Mouse (Mus musculus): ENCODE data around the gene Hsd17b2. TPM values are rescaled to one million over a fixed set of nuclear protein-coding genes. Genes with fewer than 3 reads are reported as not detected.

The Hsd17b2 gene
- polyA plus RNA-seq, 1 experiment = 0.61 TPM

GRCm38 (mm10) chr8:117747886-117748730 lies 46.4 kb downstream of the Hsd17b2 start:
- H3K4me1 ChIP-seq (ENCODE audit: control insufficient read depth, insufficient read depth, low read length) = peaks cover 2% of the 10 kb centered on the region
- H3K27ac ChIP-seq (ENCODE audit: insufficient read depth, low read length) = no peak overlapping the region
- H3K36me3 ChIP-seq (ENCODE audit: control insufficient read depth, insufficient read depth, low read length, poor library complexity, severe bottlenecking) = no peaks in the 10 kb centered on the region
- no peak overlapping the region for H3K9ac ChIP-seq (ENCODE audit: low read depth, poor library complexity, severe bottlenecking)
- no peaks in the 10 kb centered on the region for H3K27me3 ChIP-seq (ENCODE audit: control insufficient read depth, insufficient read depth, low read length, poor library complexity, severe bottlenecking)
- H3K4me3 ChIP-seq (ENCODE audit: low read depth, low read length) = no peak overlapping the region
- H3K9me3 ChIP-seq (replicated peaks; ENCODE audit: control insufficient read depth, insufficient read depth, low read length, poor library complexity, severe bottlenecking) = no peaks in the 10 kb centered on the region
- no peak for TF ChIP-seq CTCF (IDR thresholded peaks at IDR 0.05; ENCODE audit: low read depth, low read length)
- no peak for TF ChIP-seq POLR2A (IDR thresholded peaks at IDR 0.05; ENCODE audit: insufficient read depth, low read length)
- no peak for TF ChIP-seq EP300 (IDR thresholded peaks at IDR 0.05; ENCODE audit: insufficient read depth, low read depth, low read length)

DNA sequence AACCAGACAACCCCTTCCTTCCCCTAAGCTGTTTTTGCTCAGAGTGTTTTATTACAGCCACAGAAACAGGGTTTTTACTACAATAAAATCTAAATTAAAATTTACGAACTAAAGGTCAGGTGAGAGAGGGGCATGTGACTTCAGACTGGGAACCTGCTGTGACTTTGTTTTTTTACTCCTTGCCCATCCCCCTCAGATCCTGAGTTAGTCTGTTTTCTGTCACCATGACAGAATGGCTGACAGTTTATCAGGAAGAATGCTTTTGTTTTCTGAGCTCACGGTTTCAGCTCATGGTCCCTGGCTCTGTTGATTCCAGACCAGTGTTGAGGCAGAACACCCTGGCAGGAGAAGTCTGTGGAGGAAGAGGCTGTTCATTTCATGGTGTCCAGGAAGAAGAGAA lies 47.7 kb downstream of the Hsd17b2 start:
- no peak overlapping the region for H3K27ac ChIP-seq (ENCODE audit: insufficient read depth, low read length)

GRCm38 (mm10) chr8:117757900-117758299 lies 56.2 kb downstream of the Hsd17b2 start:
- no peak overlapping the region for H3K27ac ChIP-seq (ENCODE audit: insufficient read depth, low read length)
- no peak overlapping the region for H3K9ac ChIP-seq (ENCODE audit: low read depth, poor library complexity, severe bottlenecking)
- no peaks in the 10 kb centered on the region for H3K27me3 ChIP-seq (ENCODE audit: control insufficient read depth, insufficient read depth, low read length, poor library complexity, severe bottlenecking)
- peaks cover 4% of the 10 kb centered on the region; the same call in 1 of the 2 replicates for H3K9me3 ChIP-seq (replicated peaks; ENCODE audit: control insufficient read depth, insufficient read depth, low read length, poor library complexity, severe bottlenecking)
- H3K4me1 ChIP-seq (ENCODE audit: control insufficient read depth, insufficient read depth, low read length) = no peaks in the 10 kb centered on the region
- no peaks in the 10 kb centered on the region for H3K36me3 ChIP-seq (ENCODE audit: control insufficient read depth, insufficient read depth, low read length, poor library complexity, severe bottlenecking)
- TF ChIP-seq CTCF (IDR thresholded peaks at IDR 0.05; ENCODE audit: low read depth, low read length) (no peak), EP300 (IDR thresholded peaks at IDR 0.05; ENCODE audit: insufficient read depth, low read depth, low read length) (no peak), POLR2A (IDR thresholded peaks at IDR 0.05; ENCODE audit: insufficient read depth, low read length) (no peak)
- no peak overlapping the region for H3K4me3 ChIP-seq (ENCODE audit: low read depth, low read length)

More for the DNA sequence above, 47.7 kb downstream of the Hsd17b2 start:
- no peak overlapping the region for H3K9ac ChIP-seq (ENCODE audit: low read depth, poor library complexity, severe bottlenecking)
- H3K36me3 ChIP-seq (ENCODE audit: control insufficient read depth, insufficient read depth, low read length, poor library complexity, severe bottlenecking) = no peaks in the 10 kb centered on the region
- no peak overlapping the region for H3K4me3 ChIP-seq (ENCODE audit: low read depth, low read length)
- no peaks in the 10 kb centered on the region for H3K27me3 ChIP-seq (ENCODE audit: control insufficient read depth, insufficient read depth, low read length, poor library complexity, severe bottlenecking)
- H3K9me3 ChIP-seq (replicated peaks; ENCODE audit: control insufficient read depth, insufficient read depth, low read length, poor library complexity, severe bottlenecking) = no peaks in the 10 kb centered on the region
- no peak for TF ChIP-seq EP300 (IDR thresholded peaks at IDR 0.05; ENCODE audit: insufficient read depth, low read depth, low read length)
- TF ChIP-seq POLR2A (IDR thresholded peaks at IDR 0.05; ENCODE audit: insufficient read depth, low read length) = no peak
- TF ChIP-seq CTCF (IDR thresholded peaks at IDR 0.05; ENCODE audit: low read depth, low read length) = no peak
- peaks cover 2% of the 10 kb centered on the region for H3K4me1 ChIP-seq (ENCODE audit: control insufficient read depth, insufficient read depth, low read length)

GRCm38 (mm10) chr8:117762776-117763175 lies 61.1 kb downstream of the Hsd17b2 start:
- no peaks in the 10 kb centered on the region for H3K27me3 ChIP-seq (ENCODE audit: control insufficient read depth, insufficient read depth, low read length, poor library complexity, severe bottlenecking)
- TF ChIP-seq CTCF (IDR thresholded peaks at IDR 0.05; ENCODE audit: low read depth, low read length) = no peak
- TF ChIP-seq POLR2A (IDR thresholded peaks at IDR 0.05; ENCODE audit: insufficient read depth, low read length) = no peak
- no peak for TF ChIP-seq EP300 (IDR thresholded peaks at IDR 0.05; ENCODE audit: insufficient read depth, low read depth, low read length)

GRCm38 (mm10) chr8:117764625-117765024 lies 62.9 kb downstream of the Hsd17b2 start:
- Histone ChIP-seq H3K9me3 (replicated peaks; ENCODE audit: control insufficient read depth, insufficient read depth, low read length, poor library complexity, severe bottlenecking) (peaks cover 7% of the 10 kb centered on the region; the same call in 1 of the 2 replicates), H3K4me1 (ENCODE audit: control insufficient read depth, insufficient read depth, low read length) (no peaks in the 10 kb centered on the region), H3K36me3 (ENCODE audit: control insufficient read depth, insufficient read depth, low read length, poor library complexity, severe bottlenecking) (no peaks in the 10 kb centered on the region), H3K27ac (ENCODE audit: insufficient read depth, low read length) (no peak overlapping the region), H3K27me3 (ENCODE audit: control insufficient read depth, insufficient read depth, low read length, poor library complexity, severe bottlenecking) (no peaks in the 10 kb centered on the region), H3K4me3 (ENCODE audit: low read depth, low read length) (no peak overlapping the region), H3K9ac (ENCODE audit: low read depth, poor library complexity, severe bottlenecking) (no peak overlapping the region)
- TF ChIP-seq EP300 (IDR thresholded peaks at IDR 0.05; ENCODE audit: insufficient read depth, low read depth, low read length) = no peak
- TF ChIP-seq POLR2A (IDR thresholded peaks at IDR 0.05; ENCODE audit: insufficient read depth, low read length) = no peak
- TF ChIP-seq CTCF (IDR thresholded peaks at IDR 0.05; ENCODE audit: low read depth, low read length) = no peak

More at GRCm38 (mm10) chr8:117762776-117763175, 61.1 kb downstream of the Hsd17b2 start:
- no peak overlapping the region for H3K27ac ChIP-seq (ENCODE audit: insufficient read depth, low read length)
- H3K36me3 ChIP-seq (ENCODE audit: control insufficient read depth, insufficient read depth, low read length, poor library complexity, severe bottlenecking) = no peaks in the 10 kb centered on the region
- peaks cover 7% of the 10 kb centered on the region; the same call in 1 of the 2 replicates for H3K9me3 ChIP-seq (replicated peaks; ENCODE audit: control insufficient read depth, insufficient read depth, low read length, poor library complexity, severe bottlenecking)
- no peak overlapping the region for H3K4me3 ChIP-seq (ENCODE audit: low read depth, low read length)
- H3K4me1 ChIP-seq (ENCODE audit: control insufficient read depth, insufficient read depth, low read length) = no peaks in the 10 kb centered on the region
- H3K9ac ChIP-seq (ENCODE audit: low read depth, poor library complexity, severe bottlenecking) = no peak overlapping the region

DNA sequence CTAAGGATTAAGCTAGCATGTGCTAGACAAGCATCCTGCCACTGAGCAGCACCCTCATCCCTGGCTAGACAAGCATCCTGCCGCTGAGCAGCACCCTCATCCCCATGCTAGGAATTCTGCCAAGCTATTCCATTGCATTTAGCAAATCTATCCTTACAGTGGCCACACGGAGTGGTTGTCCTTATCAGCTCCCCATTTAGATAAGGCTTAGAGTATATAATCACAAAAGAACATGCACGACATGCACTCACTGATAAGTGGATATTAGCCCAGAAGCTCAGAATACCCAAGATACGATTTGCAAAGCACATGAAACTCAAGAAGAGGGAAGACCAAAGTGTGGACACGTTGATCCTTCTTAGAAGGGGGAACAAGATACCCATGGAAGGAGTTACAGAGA lies 64.2 kb downstream of the Hsd17b2 start:
- no peak overlapping the region for H3K4me3 ChIP-seq (ENCODE audit: low read depth, low read length)
- TF ChIP-seq POLR2A (IDR thresholded peaks at IDR 0.05; ENCODE audit: insufficient read depth, low read length) (no peak), EP300 (IDR thresholded peaks at IDR 0.05; ENCODE audit: insufficient read depth, low read depth, low read length) (no peak), CTCF (IDR thresholded peaks at IDR 0.05; ENCODE audit: low read depth, low read length) (no peak)

More for the DNA sequence above, 64.2 kb downstream of the Hsd17b2 start:
- Histone ChIP-seq H3K27me3 (ENCODE audit: control insufficient read depth, insufficient read depth, low read length, poor library complexity, severe bottlenecking) (no peaks in the 10 kb centered on the region), H3K27ac (ENCODE audit: insufficient read depth, low read length) (no peak overlapping the region), H3K9me3 (replicated peaks; ENCODE audit: control insufficient read depth, insufficient read depth, low read length, poor library complexity, severe bottlenecking) (peaks cover 7% of the 10 kb centered on the region; the same call in 1 of the 2 replicates), H3K4me1 (ENCODE audit: control insufficient read depth, insufficient read depth, low read length) (no peaks in the 10 kb centered on the region), H3K9ac (ENCODE audit: low read depth, poor library complexity, severe bottlenecking) (no peak overlapping the region), H3K36me3 (ENCODE audit: control insufficient read depth, insufficient read depth, low read length, poor library complexity, severe bottlenecking) (no peaks in the 10 kb centered on the region)

All from ES-Bruce4 (cell line).